8 mouse cellular contexts compared by ENCODE assay signal in the genomic region with DNA sequence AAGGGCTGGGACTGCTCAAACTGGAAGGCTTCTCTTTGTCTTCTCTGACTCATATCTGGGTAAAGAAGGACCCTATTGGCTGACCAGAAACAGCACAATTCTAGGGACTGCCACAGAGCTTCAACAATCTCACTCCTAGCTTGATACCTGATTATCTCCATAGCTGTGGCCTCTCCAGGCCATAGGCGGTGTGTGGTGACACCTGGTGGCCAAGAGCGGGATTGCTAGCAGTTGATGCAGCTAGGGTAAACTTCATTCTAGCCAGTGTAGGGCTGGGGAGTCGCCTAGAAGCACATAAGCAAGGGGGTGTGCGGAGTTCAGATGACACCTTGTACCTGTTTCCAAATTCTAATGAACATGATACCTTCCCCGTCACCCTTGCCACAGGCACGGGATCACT.
A peak's percentile ranks its signal among the peaks of the same experiment; 100 is the strongest.
DNase-seq lines count a peak whose midpoint lies in the region; ATAC-seq and TF ChIP-seq lines count a peak whose summit lies in the region.

No protein-coding gene starts in this region.

- no peaks in the 10 kb centered on the region; the same call in 1 of the 2 replicates for H3K4me1 ChIP-seq in kidney, postnatal 0 days (replicated peaks; ENCODE audit: insufficient read depth, low read length)
- H3K4me1 ChIP-seq in liver, embryonic 12.5 days: no peaks in the 10 kb centered on the region

- H3K27me3 ChIP-seq in kidney, postnatal 0 days (ENCODE audit: insufficient read depth, low read length): peaks cover 23% of the 10 kb centered on the region
- H3K27me3 ChIP-seq in liver, embryonic 12.5 days (replicated peaks): peaks cover 75% of the 10 kb centered on the region

- H3K4me2 ChIP-seq in kidney, postnatal 0 days (ENCODE audit: low read length): no peak overlapping the region
- no peak overlapping the region for H3K4me2 ChIP-seq in liver, embryonic 12.5 days

- no peak overlapping the region for H3K9ac ChIP-seq in kidney, postnatal 0 days (ENCODE audit: low read depth, low read length)
- H3K9ac ChIP-seq in liver, embryonic 12.5 days: no peak overlapping the region

- ATAC-seq in kidney, postnatal 0 days (replicated peaks; ENCODE audit: low FRiP score, low read depth): peak; percentile 26; the same call in 1 of the 2 replicates
- peak; percentile 62 for ATAC-seq in liver, embryonic 12.5 days

- peak; percentile 94 for DNase-seq in 3T3-L1 (ENCODE audit: low read depth, low spot score)
- DNase-seq in adrenal gland, adult 18-20 months (ENCODE audit: low spot score in 2 of 2): peak; percentile 92 to 94
- DNase-seq in embryo, embryonic 11.5 days (ENCODE audit: low read depth, low spot score): peak; percentile 74
- DNase-seq in heart, adult 9 months (ENCODE audit: low spot score in 2 of 2): peak; percentile 55 to 82
- DNase-seq in kidney, postnatal 0 days (ENCODE audit: low spot score): peak; percentile 82
- peak; percentile 54 to 64 for DNase-seq in natural killer cell, adult 2 months (ENCODE audit: low spot score in 2 of 2)
- DNase-seq in spleen, postnatal 4 days (ENCODE audit: low spot score in 2 of 2): peak; percentile 81 to 94

- H3K9me3 ChIP-seq in kidney, postnatal 0 days (replicated peaks; ENCODE audit: low read length): no peaks in the 10 kb centered on the region
- H3K9me3 ChIP-seq in liver, embryonic 12.5 days (replicated peaks): no peaks in the 10 kb centered on the region

- 3% methylated on average over 6 of the region's 6 CpGs for WGBS in kidney, postnatal 0 days
- 2% methylated on average over 6 of the region's 6 CpGs for WGBS in liver, embryonic 12.5 days (ENCODE audit: insufficient replicate concordance)

- no peak overlapping the region for H3K4me3 ChIP-seq in kidney, postnatal 0 days (replicated peaks; ENCODE audit: low read depth, low read length)
- no peak overlapping the region for H3K4me3 ChIP-seq in liver, embryonic 12.5 days

- peak; percentile 99 for TF ChIP-seq CTCF in kidney, postnatal 0 days (IDR thresholded peaks at IDR 0.05; ENCODE audit: low read depth)

- no peak overlapping the region for H3K27ac ChIP-seq in kidney, postnatal 0 days
- H3K27ac ChIP-seq in liver, embryonic 12.5 days: no peak overlapping the region

- no peaks in the 10 kb centered on the region for H3K36me3 ChIP-seq in kidney, postnatal 0 days (ENCODE audit: insufficient read depth, low read length)
- H3K36me3 ChIP-seq in liver, embryonic 12.5 days: no peaks in the 10 kb centered on the region
